Mouse (Mus musculus): ENCODE measurements around the gene Gh.

DNA sequence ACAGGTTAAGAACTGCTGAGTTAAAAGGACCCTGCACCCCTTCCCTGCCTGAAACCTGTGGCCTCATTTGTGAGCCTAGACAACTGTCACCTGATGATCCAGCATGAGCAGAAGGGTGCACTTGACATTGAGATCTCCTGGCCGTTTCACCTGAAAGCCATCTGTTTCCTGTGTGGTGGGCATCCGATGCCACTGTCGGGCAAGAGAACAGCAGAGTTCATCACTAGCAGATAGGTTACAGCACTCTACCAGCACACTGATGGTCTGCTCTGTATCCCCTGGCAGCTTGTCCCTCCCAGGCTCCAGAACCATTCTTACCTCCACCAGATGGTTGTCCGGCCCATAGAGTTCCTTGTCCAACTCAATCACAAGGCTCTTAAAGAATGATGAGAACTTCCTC is 36.1 kb downstream of the Gh start:
- no peak for TF ChIP-seq POLR2A (IDR thresholded peaks at IDR 0.05; ENCODE audit: insufficient read depth, low read length)
- TF ChIP-seq CTCF (IDR thresholded peaks at IDR 0.05; ENCODE audit: low read depth, low read length), result no peak
- TF ChIP-seq EP300 (IDR thresholded peaks at IDR 0.05; ENCODE audit: insufficient read depth, low read depth, low read length), result no peak

Data from ES-Bruce4 (cell line).